Mouse (Mus musculus): Measurements from ENCODE around the gene Phc2.

The Phc2 gene

GRCm38 (mm10) chr4:128721061-128721648 lies 66.7 kb downstream of the Phc2 start:
- DNase-seq, result no peak

DNA sequence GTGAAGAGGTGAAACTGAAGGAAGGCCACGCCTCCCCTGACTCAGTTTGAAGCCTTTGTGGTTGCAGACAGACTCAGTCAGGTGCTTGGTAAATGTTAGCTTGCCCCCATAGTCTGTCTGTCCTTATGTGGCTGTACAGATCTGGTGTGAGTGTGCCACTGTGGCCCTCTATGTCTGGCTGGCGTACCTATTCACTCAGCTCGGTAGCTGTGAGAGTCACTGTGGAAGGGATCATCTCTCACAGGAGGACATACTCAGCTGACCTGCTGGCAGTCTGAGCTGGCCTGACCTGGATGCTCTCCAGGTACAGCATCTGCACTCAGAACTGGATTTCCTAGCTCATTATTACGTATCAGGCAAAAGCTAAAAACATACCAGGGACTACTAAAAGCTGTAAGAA lies 67.3 kb downstream of the Phc2 start:
- DNase-seq, result no peak

DNA sequence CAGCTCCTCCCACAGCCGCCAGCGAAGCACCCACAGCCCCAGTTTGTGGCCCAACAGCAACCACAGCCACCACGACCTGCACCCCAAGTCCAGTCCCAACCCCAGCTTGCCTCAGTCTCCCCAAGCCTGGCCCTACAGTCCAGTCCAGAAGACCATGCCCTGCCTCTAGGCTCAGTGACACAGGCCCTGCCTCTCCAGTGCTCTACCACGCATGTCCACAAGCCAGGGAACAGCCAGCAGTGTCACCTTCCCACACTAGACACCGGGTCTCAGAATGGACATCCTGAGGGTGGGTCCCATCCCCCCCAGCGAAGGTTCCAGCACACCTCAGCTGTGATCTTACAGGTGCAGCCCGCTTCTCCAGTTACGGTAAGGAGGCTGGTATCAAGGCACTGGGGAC lies 68.4 kb downstream of the Phc2 start:
- no peak for DNase-seq

GRCm38 (mm10) chr4:128723431-128723830 lies 68.9 kb downstream of the Phc2 start:
- DNase-seq, result no peak

DNA sequence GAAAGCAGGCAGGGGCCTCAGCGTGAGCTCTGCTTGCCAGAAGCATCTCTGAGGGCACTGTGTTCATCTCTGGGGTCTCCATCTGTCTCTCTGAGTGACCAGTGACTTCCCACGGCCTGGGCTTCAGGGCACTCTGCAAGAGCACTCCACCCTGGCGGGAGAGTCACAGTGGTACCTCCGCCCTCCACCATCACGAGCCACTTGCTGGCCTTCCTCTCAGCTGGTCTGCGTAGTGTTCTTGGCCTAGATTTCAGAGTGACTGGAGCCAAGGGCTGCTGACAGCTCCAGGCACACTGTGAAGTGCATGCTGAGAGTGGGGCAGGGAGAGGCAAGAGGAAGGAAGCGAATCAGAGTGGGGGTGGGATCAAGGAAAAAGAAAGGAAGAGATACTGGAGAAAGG lies 69.6 kb downstream of the Phc2 start:
- DNase-seq, result peak; percentile 29 to 53

DNA sequence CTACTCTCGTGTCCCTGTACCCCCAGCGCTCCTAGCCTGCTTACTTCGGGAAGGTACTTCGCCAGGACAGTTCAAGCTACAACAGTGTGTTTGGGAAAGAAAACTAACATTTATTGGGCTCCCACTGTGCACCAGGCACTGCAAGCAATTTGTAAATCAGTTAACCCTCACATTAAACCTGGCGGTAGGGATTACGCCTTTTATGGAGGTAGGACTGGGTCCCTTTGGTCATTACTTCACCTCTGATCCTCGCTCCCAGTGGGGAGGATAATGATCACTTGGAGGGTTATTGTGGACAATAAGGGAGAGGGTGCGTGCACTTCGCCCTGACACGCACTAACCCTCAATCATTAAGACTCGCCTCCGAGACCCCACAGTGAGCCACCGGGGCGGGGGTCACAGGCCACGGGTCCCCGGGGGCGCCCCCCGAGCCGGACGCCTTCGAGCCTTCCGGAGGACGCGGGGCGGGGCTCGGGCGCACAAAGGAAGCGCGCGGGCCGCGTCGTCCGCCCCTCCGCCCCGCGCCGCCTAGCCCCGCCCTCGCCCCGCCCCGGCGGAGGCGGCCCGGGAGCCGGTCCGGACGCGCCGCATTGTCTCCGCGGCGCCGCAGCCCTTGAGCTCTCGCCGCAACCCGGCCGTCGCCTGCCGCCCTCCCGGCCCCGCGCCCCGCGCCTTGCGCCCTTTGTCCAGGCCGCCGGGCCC lies 72.7 kb downstream of the Phc2 start:
- peak; percentile 90 to 94 for DNase-seq

DNA sequence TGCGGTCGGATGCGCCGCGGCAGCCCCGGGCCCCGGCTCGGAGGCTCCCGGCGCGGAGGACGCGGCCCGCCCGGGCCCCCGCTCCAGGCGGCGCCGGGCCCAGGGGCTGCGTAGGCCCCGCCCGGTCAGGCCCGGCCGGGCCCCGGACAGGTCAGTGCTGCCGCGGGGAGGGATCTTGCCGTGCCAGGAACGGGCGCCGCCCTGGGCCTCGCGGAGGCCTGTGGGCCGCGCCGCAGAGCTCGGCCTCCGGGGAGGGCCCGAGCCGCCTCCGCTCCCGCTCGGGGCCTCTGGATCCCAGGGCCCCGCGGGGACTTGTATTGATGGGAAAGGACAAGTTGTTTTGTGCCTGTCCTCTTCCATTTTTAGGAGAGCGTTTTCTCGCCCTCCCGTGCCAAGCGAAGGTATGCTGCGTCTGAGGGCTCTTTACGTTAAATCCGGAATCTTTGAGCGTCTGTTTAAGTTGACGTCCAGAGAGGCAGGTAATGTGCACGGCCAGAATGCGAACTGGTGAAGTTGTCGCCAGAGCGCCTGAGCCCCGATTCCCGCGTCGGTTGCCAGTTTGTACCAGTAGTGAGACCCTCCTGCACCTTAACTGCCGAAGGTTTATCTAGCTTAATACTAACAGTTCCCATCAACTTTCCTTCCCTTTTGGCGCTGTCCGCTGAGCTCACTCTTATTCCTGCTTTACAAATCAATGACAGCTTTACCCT lies 73.4 kb downstream of the Phc2 start:
- peak; percentile 64 to 83 for DNase-seq

DNA sequence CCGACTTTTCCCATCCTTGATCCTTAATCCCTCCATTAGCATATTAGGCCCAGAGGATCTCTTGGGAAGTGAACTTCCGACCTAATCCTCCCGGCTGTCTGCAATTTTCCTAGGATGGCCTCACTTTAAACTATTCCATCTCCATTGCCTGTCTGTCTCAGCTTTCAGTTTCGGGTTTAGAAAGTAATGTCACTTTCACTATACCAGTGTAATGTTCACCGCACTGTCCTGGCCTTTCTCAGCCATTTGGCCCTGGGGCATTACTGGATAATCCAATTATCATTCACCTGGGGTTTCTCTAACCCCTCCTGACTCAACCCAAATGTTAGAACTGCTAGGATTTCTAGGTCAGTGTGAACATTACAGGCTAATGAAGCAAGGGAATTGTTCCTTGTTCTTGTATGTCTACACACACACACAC lies 73.9 kb downstream of the Phc2 start:
- DNase-seq, result no peak

DNA sequence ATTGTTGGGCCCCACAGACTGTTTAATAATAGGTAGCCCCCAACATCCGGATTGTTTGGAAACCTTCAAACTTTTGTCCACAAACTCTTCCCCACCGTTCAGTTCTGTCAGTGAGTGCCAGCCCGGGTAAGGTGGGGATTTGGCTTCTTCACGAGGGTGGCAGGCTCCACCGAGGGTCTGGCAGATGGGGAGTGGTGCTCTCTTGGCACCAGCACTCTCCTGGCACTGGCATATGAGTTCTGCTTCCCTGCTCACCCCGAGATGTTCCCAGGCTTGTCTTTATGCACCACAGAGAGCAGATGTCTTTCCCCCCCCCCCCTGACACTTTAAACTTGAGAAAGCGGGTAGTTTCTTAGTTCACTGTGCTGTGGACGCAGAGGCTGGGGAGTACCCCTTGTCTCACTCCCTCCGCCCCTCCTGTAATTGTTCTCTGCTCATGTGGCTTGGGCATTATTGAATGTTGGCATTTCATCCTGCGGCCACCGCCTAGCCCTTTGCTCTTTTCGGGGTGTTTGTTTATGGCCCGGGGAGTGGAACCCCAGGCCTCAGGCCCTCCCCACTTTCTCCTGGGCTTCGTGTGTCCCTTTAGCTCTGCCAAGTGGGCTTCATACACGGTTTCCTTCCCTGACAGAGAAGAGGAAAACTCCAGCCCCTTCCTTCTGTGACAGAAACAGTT lies 74.7 kb downstream of the Phc2 start:
- peak; percentile 36 to 50 for DNase-seq

DNA sequence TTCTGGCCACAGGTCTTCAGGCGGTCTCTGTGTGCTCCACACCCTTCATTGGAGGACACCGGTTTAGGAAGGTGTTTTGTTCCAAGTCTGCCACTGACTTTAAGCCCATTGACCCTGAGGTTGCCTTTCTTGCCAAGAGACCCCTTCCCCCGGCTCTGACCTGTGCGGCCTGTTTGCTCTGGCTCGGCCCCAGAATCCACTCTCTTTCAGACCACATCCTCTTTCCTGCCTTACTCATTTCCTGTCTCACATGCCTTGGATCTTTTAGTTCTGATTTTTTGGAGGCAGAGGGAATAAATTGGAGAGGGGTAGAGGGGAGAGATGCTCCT lies 75.2 kb downstream of the Phc2 start:
- peak; percentile 56 to 59 for DNase-seq

DNA sequence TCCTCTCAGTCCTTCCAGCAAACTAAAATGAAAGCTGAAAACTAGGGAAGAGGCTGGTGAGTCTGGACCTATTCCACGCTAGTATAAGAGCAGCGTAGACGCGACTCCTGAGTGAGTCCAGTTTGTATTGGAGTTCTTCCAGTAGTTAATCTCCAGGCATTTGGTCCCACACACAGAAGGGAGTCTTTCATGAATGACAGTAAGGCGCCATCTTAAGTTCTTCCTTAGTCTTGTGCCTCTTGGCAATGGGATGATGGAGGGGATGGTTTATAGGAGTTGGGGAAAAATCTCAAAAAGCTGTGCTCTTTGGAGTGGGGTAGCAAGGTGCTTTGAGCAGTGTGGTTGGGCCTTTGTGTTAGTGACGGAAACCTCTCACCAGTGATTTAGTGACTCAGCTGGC lies 75.8 kb downstream of the Phc2 start:
- DNase-seq, result no peak

- peak in 1 of 2 experiments; percentile 59 for DNase-seq
Observed at GRCm38 (mm10) chr4:128732794-128733193, 78.3 kb downstream of the Phc2 start.

DNA sequence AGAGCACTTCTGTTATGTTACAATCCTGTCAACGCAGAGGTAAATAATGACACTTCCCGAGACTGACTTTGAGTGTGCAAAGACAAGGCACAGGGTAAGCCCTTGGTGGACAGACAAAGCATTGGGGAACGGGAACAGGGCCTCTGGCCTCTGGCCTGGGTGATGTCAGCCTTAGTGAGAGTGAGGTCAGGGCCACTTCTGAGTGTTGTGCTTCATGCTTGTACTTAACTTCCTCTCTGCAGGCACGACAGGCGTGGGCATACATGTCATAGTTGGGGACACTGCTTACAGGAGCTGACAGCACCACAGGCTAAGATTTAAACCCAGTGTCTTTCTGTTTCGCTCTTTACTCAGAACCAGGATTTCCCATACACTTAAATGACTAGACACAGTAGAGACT lies 79.0 kb downstream of the Phc2 start:
- DNase-seq, result peak; percentile 66 to 69

GRCm38 (mm10) chr4:128734217-128734616 lies 79.7 kb downstream of the Phc2 start:
- peak; percentile 77 to 91 for DNase-seq

GRCm38 (mm10) chr4:128734721-128735671 lies 80.5 kb downstream of the Phc2 start:
- peak; percentile 43 to 62 for DNase-seq

- no peak for DNase-seq
Observed at GRCm38 (mm10) chr4:128737137-128737589, 82.7 kb downstream of the Phc2 start.

GRCm38 (mm10) chr4:128737825-128738610 lies 83.5 kb downstream of the Phc2 start:
- DNase-seq, result no peak

- DNase-seq, result peak in 1 of 2 experiments; percentile 1
Observed at GRCm38 (mm10) chr4:128740878-128741277, 86.4 kb downstream of the Phc2 start.

DNA sequence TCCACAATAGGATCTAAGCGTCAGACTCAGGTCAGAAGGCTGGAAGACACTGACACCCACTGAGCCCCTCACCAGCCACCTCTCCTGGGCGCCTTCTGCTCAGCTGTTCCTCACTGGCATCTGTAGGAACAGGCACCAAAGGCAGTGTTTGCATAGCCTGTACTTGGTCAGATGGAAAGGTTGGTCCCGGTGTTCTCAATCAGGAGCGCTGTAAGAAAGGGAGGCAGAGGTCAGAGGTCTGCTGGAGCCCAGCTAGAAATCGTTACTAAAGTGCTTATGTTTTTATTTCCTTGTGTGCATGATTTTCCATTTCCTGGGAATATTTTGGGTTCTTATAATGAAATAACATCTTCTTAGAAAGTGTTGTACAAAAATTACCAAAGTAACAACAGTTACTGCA lies 87.4 kb downstream of the Phc2 start:
- DNase-seq, result peak in 1 of 2 experiments; percentile 16

DNA sequence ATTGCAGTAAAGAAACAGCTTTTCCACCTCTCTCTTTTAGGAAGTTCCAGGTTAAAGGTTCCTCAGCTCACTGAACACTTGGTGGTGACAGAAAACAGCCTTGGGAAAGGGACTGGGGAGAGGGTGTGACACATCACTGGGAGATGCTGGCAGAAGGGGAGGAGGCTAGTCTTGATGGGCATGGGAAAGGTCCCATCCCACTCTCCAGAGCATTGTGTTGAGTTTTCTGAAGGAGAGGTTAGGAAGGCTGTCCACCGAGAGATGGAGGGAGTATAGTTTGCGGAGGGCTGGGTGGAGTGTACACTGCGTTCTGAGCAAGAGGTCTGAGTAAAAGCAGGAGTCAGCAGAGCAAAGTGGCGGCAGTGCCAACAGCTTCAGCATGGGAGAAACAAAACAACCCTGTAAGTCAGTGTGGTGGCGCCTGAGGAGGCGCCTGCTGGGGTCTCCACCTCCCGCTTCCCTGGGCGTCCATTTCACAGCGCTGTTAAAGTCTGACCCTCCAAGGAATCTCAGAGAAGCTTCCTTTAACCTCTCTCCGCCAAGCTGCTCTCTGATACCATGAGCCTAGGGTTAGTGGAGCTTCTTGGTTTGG lies 88.0 kb downstream of the Phc2 start:
- DNase-seq, result peak in 1 of 2 experiments; percentile 23

- DNase-seq, result peak in 1 of 2 experiments; percentile 14
Observed at GRCm38 (mm10) chr4:128743031-128743626, 88.6 kb downstream of the Phc2 start.

Data from lung, postnatal 4 days (tissue).